Mouse (Mus musculus) heart, postnatal 25 days (tissue): ENCODE measurements around the gene Slc22a23. TPM values are rescaled to one million over a fixed set of nuclear protein-coding genes. Genes with fewer than 3 reads are reported as not detected.

Experiments
- DNase-seq: peaks from one replicate; pipeline ENCODE4 v3.0.0; 2022; ENCODE audit warnings: low spot score
- intact Hi-C: fragments of 180-260 bp; cut with DNase I; formaldehyde crosslinking; loops from one replicate; pipeline ENCODE4 v1.15.1; 2025
- total RNA-seq, 2 experiments: library from RNA; stranded (reverse); gene quantifications; 2 replicates each; pipeline ENCODE4 v1.2.3; 2021

Gene Slc22a23
- total RNA-seq, 2 experiments from 2014 or later = 8.6 to 10.7 TPM

DNA sequence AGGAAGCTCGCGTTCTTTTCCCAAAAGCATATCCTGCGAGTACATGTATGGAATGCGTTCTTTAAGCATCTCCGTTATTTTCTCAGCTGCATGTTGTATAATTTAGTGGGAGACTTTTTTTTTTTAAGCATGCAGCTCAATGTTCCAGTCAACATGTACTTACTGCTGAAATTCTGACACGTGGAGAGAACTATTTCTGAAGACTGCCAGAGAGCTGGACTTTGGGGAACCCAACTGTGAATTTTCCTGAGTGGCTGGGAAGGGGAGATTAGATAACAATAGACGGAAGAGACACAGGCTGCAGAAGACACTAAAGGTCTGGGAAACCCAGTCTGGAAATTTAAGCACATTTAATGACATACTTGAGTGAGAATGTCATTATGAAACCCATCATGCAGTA, 1.3 kb upstream of the Slc22a23 start:
- DNase-seq = no peak
- intact Hi-C loops = loop anchor here (10.0 kb wide), 2 partner anchors 301 to 529 kb away; partner anchors contain the start of gene Prpf4b

DNA sequence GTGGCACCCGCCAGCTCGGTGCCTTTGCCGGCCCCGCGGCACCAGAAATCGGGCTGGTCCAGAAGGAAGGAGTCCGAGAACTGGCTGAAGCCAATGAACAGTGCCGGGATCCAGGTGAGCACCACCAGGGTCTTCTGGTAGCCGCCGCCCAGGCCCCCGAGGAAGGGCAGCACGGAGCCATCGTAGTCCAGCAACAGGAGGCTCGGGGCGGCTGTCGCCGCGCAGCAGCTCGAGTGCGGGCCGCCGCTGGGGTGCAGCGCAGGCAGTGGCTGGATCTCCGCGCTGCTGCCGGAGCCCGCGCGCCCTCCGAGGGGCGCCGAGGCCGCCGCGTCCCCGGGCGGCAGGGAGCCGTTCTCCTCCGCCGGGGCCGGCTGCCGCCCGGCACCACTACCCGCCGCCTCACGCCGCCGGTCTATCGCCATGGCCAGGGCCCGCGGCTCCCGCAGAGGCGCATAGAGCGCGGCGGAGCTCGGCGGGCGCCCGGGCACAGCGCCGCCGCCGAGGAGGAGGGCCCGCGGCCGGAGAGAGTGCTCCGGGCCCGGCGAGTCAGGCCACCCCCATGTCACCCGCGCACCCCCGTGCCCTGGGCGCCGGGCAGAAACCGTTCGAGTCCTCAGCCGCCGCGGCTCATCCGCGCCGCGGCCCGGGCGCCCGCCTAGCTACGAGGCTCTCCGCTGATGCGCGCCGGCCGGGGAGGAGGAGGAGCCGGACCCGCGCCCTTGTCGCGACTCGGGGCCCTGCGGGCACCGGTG, 430 bp downstream of the Slc22a23 start:
- DNase-seq = no peak
- intact Hi-C loops = loop anchor here (1.0 to 10.0 kb wide), 5 partner anchors 152 to 530 kb away; partner anchors contain the start of gene Prpf4b

DNA sequence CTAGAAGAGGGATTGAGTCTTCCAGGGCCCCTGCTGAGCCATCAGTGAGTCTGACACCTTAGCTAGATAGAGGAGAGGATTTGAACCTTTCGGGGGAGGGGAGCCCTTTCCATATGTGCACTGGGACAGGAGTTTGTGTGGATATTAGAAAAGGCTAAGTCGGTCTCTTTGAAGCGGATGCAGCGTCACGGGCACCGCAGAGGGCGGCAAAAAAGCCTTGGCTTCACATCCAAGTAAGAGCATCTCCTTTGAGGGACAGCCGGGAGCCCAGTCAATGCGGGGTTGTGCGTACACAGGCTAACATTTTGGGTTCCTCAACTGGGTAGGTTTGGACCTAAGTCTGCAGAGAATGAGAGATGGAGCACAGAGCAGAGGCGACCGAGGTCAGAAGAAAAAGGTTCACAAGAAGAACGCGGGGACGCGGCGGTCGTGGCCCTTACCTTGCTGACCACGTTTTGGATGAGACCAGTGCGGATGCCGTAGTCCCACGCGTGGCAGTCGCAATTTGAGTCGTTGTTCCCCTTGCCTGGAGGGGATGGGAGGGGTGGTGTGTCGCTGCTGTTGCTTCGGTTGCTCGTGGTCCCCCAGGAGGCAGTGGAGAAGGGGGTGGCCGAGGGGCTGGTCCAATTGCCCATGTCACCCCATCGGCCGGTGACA, 1.1 kb downstream of the Slc22a23 start:
- intact Hi-C loops = loop anchor here (2.0 to 10.0 kb wide), 4 partner anchors 151 to 531 kb away; partner anchors contain the start of gene Prpf4b
- DNase-seq = no peak

DNA sequence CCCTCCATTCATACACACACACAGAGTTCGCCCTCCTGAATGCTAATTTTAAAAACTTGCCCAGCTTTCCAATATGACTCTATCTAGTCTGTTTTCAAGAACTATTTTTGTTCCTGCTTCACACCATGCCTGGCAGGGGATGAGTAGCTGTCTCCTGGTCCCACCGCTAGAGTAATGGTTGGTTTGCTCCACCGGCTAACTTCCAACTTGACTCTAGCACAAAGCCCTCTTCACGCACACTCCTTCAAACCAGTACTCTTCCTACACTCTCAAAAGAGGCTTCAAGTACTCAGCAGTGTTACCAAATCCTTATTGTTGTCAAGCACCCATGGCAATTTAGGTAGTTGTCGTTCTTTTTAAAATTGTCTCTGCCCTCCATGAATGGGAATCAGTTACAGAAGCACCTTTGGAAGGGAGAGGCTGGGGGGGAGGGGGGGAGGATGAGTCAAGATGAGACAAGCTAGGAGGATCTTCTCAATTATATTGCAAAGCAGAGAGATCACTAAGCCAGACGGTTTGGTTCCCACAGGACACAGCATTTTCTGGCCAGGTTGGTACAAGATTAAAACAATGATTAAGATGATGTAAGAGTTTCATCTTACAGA, 2.6 kb downstream of the Slc22a23 start:
- intact Hi-C loops = loop anchor here (10.0 kb wide), 2 partner anchors 298 to 532 kb away; partner anchors contain the start of gene Prpf4b
- no peak for DNase-seq

DNA sequence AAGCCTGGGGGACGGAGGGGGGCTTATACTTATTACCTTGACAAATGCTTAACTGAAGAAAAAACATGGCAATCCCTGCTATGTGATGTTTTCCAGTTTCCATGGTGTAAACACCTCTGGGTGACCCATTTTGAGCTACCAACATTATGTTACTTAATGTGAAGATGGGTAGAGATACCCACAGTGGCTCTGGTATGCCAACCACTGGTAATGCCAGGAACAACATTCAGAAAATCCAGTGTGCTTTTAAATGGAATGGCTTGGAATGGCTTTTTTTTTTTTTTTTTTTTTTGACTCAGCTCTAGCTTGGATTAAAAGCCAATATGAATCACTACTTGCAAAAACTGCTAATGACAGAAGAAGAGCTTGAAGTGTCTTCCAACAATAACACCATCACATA, 8.1 kb downstream of the Slc22a23 start:
- no peak for DNase-seq
- intact Hi-C loops = loop anchor here (10.0 kb wide), 1 partner anchor 122 kb away; no protein-coding TSS in a partner anchor

DNA sequence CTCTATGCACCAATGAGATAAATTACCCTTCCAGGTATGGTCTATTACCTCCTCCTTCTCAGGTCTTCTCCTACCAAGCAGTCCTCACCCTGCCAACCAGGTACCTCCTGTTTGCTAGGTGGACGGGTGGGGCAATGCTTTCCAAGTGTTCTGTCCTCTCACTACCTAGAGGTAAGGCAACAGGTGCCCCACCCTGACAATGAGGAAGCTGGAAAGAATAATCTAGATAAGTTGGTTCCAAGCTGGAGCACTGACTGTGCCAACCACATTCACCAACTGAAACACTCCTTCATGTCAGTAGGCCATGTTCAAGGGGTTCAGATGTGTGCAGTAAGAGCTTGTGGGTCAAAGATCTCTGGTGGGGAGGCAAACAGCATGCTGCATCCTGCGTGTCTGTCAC, 10.1 kb downstream of the Slc22a23 start:
- intact Hi-C loops = loop anchor here (10.0 kb wide), 1 partner anchor 120 kb away; no protein-coding TSS in a partner anchor

DNA sequence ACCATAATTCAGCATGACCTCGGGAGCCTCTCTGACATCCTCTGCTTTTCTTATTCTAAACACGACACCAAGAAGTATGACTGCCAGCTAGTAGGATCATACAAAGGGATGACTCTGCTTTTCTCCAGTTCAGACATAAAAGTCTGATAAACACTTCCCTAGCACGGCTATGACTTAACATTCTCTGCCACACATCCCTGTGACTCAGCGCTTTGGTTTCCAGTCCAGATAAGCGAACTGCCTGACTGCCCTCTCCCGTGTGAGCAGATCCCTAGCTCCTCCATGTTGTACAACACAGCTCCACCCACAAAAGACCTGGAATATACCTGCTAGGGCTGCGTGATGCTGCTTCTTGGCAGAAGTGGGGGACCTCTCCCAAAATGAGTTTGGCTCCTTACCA, 12.2 kb downstream of the Slc22a23 start:
- DNase-seq = no peak
- intact Hi-C loops = loop anchor here (10.0 kb wide), 1 partner anchor 118 kb away; no protein-coding TSS in a partner anchor

More for the DNA sequence above, 10.1 kb downstream of the Slc22a23 start:
- no peak for DNase-seq

DNA sequence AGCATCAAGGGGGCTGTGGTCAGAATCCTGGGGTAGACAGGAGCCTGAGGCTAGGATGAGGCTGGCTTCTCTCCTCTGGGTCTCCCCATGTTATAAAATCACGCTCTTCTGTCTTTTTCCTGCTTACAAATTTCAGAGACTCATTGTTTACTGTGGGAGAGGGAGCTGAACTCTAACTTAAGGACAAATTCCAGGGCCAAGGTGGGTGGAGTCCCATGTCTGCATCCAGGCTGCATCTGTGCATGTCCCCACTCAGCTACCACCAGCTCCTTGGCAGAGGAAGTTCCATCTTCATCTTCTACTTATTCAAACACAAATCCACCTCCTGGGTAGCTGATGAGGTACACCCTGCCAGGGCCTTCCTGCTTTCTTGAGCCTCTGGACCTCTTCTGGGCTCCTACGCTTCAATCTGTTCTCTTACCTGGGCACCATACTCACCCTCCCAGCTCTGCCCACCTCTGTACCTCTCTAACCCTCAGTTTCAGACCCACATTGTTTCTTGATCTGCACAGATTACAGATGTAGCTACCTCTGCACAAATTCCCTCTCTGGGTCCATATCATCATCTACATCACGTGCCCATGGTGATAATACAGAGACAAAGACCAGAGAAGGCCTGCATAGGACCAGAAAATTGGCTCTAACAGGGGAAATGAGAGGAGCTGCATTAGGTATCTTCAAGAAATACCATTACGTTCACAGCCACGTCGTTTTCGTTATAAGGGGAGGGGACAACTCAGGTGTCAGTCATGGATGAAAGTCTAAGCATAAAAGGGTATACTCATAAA, 13.4 kb downstream of the Slc22a23 start:
- intact Hi-C loops = loop anchor here (10.0 kb wide), 1 partner anchor 117 kb away; no protein-coding TSS in a partner anchor
- no peak for DNase-seq

DNA sequence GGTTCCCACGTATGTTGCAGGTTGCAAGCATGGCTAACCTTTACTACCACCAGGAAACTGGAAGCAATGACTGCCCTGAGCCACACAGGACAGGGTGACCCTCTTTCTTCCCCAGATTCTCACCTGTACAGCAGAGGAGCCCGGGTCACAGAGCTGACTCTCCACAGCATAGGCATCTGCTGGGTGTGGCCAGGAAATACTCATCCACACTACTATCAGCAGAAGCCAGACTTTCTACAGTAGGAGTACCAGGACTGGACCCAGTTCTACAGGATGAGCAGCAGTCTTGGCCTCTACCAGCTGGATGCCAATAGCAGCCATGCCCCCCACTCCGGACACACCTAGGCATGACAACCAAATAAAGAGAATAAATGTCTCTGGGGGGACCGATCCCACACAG, 15.4 kb downstream of the Slc22a23 start:
- DNase-seq = no peak
- intact Hi-C loops = no loop called here

DNA sequence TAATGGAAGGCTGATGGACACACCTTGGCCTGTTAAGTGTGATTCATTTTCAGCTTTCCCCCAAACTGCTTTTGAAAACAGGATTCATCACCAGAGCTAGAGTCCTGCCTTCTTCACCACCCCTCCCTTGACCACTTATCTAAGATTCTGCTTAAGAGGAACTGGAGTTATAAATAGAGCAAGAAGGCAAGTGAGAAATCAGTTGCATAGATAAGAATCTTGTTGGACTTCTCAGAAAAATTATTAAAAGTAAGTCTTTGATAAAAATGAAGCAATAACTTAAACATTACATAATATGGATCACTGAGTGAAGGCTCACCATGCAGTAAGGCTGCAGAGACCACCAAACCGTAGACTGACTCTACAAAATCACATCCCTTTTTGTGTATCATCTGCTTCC, 18.0 kb downstream of the Slc22a23 start:
- DNase-seq = no peak
- intact Hi-C loops = no loop called here

DNA sequence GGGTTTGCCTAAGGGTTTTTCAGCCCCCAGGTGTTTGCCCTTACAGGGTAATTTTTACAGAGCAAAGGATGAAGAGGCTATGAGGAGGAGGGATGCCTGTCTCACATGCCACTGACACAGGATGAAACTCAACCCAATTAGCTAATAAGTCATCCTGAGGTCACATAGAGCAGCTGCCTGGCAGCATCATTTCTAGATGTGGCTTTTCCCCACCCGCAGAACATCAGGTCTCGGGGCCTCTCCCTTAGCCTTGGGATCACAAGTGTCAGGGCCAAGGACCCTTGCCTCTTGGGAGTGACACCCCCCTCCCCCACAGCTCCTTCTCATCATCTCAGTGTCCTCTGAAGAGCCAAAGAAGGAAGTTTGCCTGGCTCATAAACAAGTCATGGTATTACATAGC, 21.6 kb downstream of the Slc22a23 start:
- intact Hi-C loops = no loop called here
- no peak for DNase-seq

DNA sequence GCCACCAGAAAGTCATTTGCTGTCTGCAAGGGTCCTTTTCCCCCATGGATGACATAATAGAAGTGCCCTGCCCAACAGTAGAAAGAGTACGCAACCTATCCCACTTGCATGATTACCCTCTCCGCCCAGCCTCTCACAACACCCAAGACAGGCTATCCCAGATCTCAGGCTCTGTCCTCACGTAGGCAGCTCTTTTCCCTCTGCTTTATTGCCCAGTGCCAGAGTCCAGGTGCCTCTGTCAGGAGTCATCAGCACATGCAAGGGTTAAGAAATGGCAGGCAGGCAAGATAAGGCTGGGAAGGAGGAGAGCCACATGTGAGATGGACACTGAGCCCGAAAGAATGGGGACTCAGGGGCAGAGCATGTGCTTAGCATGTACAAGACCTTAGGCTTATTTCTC, 24.5 kb downstream of the Slc22a23 start:
- no peak for DNase-seq
- intact Hi-C loops = no loop called here

DNA sequence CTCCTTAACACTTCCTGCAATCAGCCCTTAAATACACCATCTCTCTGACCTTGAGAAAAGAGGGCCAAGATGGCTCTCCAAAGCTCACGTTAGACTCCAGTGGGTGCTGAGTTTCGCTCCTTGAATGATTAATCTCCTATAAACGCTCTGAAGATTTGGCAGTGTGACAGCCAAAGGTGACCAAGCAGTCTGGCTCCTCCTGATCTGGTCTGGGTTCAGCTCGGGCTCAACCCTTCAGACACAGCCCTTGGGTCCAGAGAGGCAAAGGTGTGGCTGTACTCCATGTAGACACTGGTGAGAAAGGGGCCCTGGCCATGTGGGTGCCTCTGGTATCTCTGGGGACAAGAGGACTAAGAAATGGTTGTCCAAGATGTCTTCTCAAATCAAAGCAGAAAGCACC, 27.9 kb downstream of the Slc22a23 start:
- DNase-seq = no peak
- intact Hi-C loops = no loop called here

DNA sequence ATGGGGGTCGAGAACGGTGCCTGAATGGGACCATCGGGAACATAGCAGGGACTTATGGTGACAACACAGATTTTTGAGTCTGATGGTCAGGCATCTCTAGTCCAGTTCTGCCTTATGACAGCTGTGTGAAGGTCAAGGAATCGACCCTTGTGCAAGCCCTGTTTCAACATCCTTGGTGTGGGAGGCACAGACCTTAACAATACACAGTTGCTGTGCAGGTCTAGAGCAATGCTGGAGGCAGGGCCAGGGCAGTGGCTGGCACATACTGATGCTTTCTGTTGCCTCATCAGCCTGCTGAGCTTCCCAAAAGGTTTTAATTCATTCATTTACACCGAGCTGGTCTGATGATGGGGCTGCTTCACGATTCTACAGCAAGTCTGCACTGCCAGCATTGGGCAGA, 28.5 kb downstream of the Slc22a23 start:
- no peak for DNase-seq
- intact Hi-C loops = no loop called here

DNA sequence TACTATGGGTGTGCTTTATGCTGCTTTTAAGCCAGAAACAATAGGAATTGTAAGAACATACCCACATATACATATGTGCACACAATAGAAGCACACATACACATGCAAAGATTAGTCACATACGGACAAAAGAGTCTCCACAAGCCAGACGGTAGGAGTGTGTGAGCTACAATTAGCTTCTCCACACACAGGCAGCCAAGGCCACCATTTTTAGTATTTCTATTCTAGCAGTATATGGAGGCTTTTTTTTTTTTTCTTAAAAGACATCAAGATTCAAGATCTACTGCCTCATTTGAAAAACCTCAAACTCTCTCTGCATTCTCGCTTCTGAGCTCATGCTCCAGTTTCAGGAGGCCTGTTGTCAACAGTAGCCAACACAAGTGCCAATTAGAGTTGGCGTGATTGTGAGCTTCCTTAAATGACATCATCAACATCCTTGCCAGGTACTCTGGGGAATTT, 31.9 kb downstream of the Slc22a23 start:
- intact Hi-C loops = no loop called here
- DNase-seq = no peak

DNA sequence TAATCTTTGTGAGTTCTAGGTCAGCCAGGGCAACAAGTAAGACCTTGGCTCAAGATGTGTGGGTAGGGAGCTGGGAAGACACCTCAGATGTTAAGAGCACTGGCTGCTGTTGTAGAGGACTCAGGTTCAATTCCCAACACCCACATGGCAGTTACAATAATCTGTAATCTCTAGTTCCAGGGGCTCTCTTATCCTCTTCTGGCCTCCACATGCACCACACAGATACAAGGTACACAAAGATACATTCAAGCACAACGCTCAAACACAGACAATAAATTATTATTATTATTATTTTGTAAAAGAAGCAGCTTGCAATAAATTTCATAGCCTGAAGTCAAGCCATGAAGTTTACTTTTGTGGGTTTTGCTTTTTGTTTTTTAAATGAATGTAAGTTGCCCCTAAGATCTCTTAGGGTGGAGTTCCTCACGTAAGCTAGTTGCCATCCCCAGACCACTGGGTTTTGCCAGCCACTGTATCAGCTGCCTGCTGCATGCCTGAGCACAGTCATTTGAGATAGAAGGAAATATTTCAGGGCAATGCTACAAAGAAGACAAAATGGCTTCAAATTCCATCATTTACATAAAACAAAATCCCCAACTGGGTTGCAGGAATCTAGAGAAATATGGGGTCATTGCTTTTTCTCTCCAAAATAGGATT, 32.5 kb downstream of the Slc22a23 start:
- DNase-seq = no peak
- intact Hi-C loops = no loop called here

DNA sequence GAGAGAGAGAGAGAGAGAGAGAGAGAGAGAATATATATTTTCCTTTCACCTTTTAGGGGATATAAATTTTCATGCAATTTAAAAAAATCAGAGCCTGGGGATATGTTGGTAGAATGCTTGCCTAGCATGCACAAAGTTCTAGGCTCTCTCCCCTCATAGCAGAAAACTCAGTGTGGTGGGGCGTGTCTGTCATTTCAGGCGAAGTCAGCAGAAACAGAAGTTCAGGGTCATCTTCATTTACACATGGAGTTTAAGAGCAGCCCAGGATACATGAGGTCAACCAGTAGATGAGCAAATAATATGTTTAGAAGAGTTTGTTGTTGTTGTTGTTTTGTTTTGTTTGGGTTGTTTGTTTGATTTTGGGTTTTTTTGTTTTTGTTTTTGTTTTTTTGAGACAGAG, 33.4 kb downstream of the Slc22a23 start:
- no peak for DNase-seq
- intact Hi-C loops = no loop called here

DNA sequence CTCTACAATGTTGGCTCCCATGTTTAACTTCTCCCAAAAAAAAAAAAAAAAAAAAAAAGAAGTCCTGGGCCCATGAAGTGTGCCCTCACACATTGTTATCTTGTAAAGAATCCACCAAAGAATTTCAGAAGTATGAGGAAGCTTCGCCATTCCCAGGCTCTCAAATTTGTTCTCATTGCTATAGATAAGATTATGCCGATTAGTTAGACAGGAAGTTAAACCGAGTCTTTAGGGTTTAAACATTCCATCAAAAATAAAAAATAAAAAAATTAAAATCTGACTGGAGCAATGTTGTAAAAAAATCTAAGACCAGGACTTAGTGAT, 36.4 kb downstream of the Slc22a23 start:
- intact Hi-C loops = no loop called here
- DNase-seq = no peak
